Mouse (Mus musculus): Measurements from ENCODE around the gene Ryr1.

GRCm38 (mm10) chr7:29146625-29147367 is 21.8 kb upstream of the Ryr1 start:
- TF ChIP-seq CTCF (IDR thresholded peaks at IDR 0.05; ENCODE audit: control insufficient read depth, insufficient read depth, insufficient replicate concordance, low read depth, low read length) (no peak), POLR2A (IDR thresholded peaks at IDR 0.05; ENCODE audit: control insufficient read depth, low read depth, low read length) (no peak)
